Mouse (Mus musculus) embryonic facial prominence, embryonic 14.5 days (tissue): ENCODE measurements around the gene Tgm1. TPM values are rescaled to one million over a fixed set of nuclear protein-coding genes. Genes with fewer than 3 reads are reported as not detected.

Experiments
- ATAC-seq: fragments of 200-750 bp; cut with Nextera tagmentation; 2 replicates; pipeline ENCODE4 v1.8.0; 2017; ENCODE audit warnings: low read depth, moderate number of reproducible peaks, moderate TSS enrichment
- DNase-seq: peaks from one replicate; pipeline ENCODE4 v3.0.0-alpha.2; 2015; ENCODE audit warnings: low spot score
- H3K27ac ChIP-seq: fragments of 300-500 bp; sonication (generic); replicated peaks from 2 replicates; pipeline ENCODE4 v1.5.1; 2014; ENCODE audit warnings: low read depth, mild to moderate bottlenecking, low read length, moderate library complexity
- H3K27me3 ChIP-seq: fragments of 300-500 bp; sonication (generic); replicated peaks from 2 replicates; pipeline ENCODE4 v1.6.1; 2014; ENCODE audit warnings: low read length; ENCODE audit not compliant: control insufficient read depth, insufficient read depth
- H3K36me3 ChIP-seq: fragments of 300-500 bp; sonication (generic); 2 replicates; pipeline ENCODE4 v1.6.1; 2014; ENCODE audit warnings: low read length, mixed read lengths; ENCODE audit not compliant: control insufficient read depth, insufficient read depth
- H3K4me1 ChIP-seq: fragments of 300-500 bp; sonication (generic); 2 replicates; pipeline ENCODE4 v1.6.1; 2014; ENCODE audit warnings: antibody characterized with exemption, low read length; ENCODE audit not compliant: control insufficient read depth, insufficient read depth
- H3K4me2 ChIP-seq: fragments of 300-500 bp; sonication (generic); 2 replicates; pipeline ENCODE4 v1.6.1; 2014; ENCODE audit warnings: low read depth, mild to moderate bottlenecking, low read length, moderate library complexity, mixed read lengths
- H3K4me3 ChIP-seq: fragments of 300-500 bp; sonication (generic); 2 replicates; pipeline ENCODE4 v1.5.1; 2014; ENCODE audit warnings: low read depth, mild to moderate bottlenecking, low read length
- H3K9ac ChIP-seq: fragments of 300-500 bp; sonication (generic); 2 replicates; pipeline ENCODE4 v1.6.1; 2014; ENCODE audit warnings: low read depth, mild to moderate bottlenecking, low read length, moderate library complexity, mixed read lengths
- H3K9me3 ChIP-seq: fragments of 300-500 bp; sonication (generic); 2 replicates; pipeline ENCODE4 v1.6.1; 2016; ENCODE audit warnings: low read length; ENCODE audit not compliant: control insufficient read depth
- WGBS: fragments of 180-500 bp; shearing (Covaris S2); extraction: QIAGEN DNeasy Blood & Tissue Kit; methylation state at CpG from one replicate; pipeline ENCODE4 v1.1.7; 2014; 5-methylcytosine and 5-hydroxymethylcytosine counted together
- polyA plus RNA-seq: library from polyadenylated mRNA; unstranded; fragments of >200 nt; fragmentation: Nextera tagmentation; extraction: Ambion mirVana; gene quantifications from 2 replicates; pipeline ENCODE4 v1.2.1, GENCODE M21; 2014

Gene Tgm1
- polyA plus RNA-seq, 1 experiment from 2014 or later: 8.0 TPM

DNA sequence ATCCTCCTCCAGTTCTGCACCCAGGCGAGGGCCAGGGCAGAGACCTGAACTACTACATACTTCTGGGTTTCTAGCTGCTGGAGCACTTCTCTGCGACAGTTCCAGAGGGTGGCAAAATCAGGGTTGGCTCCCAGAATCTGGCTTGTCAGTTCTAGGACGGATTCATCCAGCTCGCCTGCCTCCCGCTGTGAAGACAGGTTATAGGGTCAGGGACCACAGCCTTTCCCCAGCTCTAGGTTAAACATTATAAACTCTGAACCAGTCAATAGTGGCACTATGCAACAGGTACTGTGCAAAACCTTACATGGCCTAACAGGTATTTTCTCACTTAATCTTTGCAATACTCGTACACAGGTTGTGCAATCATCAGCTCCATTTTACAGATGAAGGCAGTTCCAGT, 7.3 kb upstream of the Tgm1 start:
- Histone ChIP-seq H3K4me2 (peak overlapping the region; percentile 62), H3K27ac (no peak overlapping the region), H3K4me1 (0 out of 2 replicates have a peak, but pooled peaks cover 3% of the 10 kb centered on the region), H3K36me3 (peaks cover 32% of the 10 kb centered on the region), H3K4me3 (peak overlapping the region; percentile 84), H3K9ac (peak overlapping the region; percentile 80; the same call in 1 of the 2 replicates), H3K9me3 (no peaks in the 10 kb centered on the region), H3K27me3 (no peaks in the 10 kb centered on the region)
- WGBS: 81% methylated on average over 6 of the region's 6 CpGs
- no peak for DNase-seq
- ATAC-seq: no peak

- no peak overlapping the region for H3K27ac ChIP-seq
- peaks cover 34% of the 10 kb centered on the region for H3K36me3 ChIP-seq
- no peaks in the 10 kb centered on the region for H3K27me3 ChIP-seq
- H3K4me2 ChIP-seq: 0 out of 2 replicates have a peak overlapping the region, but pooled peaks have one; percentile 62
- H3K9ac ChIP-seq: no peak overlapping the region
- no peaks in the 10 kb centered on the region for H3K9me3 ChIP-seq
- no peak for ATAC-seq
- H3K4me3 ChIP-seq: no peak overlapping the region
- DNase-seq: no peak
- 0 out of 2 replicates have a peak, but pooled peaks cover 3% of the 10 kb centered on the region for H3K4me1 ChIP-seq
- WGBS: 92% methylated on average over 11 of the region's 12 CpGs
Observed at GRCm38 (mm10) chr14:55720666-55721065, 6.9 kb upstream of the Tgm1 start.

DNA sequence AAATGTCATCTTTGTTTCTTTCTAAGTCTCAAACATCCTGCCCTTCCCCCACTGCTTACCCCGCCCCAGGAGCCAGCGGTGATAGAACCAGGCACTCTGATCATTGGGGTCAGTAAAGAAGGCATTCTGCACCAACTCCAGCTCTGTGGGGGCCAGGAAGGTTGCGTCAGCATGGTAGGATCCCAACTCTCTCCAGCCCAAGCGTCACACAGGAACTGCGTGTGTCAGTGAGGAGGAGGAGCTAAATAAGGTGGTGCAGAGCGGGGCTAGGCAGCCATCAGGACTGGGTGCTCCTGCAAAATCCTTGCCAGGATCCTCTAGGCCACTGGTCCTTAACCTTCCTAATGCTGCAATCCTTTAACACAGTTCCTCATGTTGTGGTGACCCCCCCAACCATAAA, 6.0 kb upstream of the Tgm1 start:
- ATAC-seq (no peak), DNase-seq (no peak)
- no peak overlapping the region for H3K9ac ChIP-seq
- no peak overlapping the region for H3K4me3 ChIP-seq
- H3K27ac ChIP-seq: no peak overlapping the region
- no peaks in the 10 kb centered on the region for H3K27me3 ChIP-seq
- H3K4me2 ChIP-seq: no peak overlapping the region
- no peaks in the 10 kb centered on the region for H3K9me3 ChIP-seq
- peaks cover 34% of the 10 kb centered on the region for H3K36me3 ChIP-seq
- H3K4me1 ChIP-seq: 0 out of 2 replicates have a peak, but pooled peaks cover 3% of the 10 kb centered on the region
- 85% methylated on average over 6 of the region's 6 CpGs for WGBS

DNA sequence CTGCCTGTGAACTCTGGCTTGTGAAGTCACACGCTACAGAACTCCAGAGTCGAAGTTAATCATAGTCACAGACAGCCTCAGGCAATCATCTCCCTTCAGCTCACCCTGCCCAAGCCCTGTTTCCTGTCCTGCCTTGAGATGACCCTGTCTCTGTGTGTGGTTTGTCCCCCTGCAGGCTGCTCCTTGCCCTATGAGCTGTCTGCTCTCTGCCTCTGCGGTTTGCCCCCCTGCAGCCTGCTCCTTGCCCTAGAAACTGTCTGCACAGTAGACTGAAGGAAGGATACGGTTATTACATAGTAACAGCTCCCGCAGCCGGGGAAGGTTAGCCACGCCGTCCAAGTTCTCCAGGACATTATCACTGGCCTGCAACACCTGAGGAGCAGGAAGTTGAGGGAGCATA, 3.2 kb upstream of the Tgm1 start:
- WGBS: 47% methylated on average over 8 of the region's 8 CpGs
- H3K36me3 ChIP-seq: peaks cover 34% of the 10 kb centered on the region
- no peak overlapping the region for H3K27ac ChIP-seq
- H3K4me1 ChIP-seq: peaks cover 3% of the 10 kb centered on the region; the same call in 1 of the 2 replicates
- H3K27me3 ChIP-seq: peaks cover 15% of the 10 kb centered on the region
- no peak for DNase-seq
- ATAC-seq: no peak
- no peak overlapping the region for H3K4me2 ChIP-seq
- no peak overlapping the region for H3K9ac ChIP-seq
- no peaks in the 10 kb centered on the region for H3K9me3 ChIP-seq
- H3K4me3 ChIP-seq: no peak overlapping the region

DNA sequence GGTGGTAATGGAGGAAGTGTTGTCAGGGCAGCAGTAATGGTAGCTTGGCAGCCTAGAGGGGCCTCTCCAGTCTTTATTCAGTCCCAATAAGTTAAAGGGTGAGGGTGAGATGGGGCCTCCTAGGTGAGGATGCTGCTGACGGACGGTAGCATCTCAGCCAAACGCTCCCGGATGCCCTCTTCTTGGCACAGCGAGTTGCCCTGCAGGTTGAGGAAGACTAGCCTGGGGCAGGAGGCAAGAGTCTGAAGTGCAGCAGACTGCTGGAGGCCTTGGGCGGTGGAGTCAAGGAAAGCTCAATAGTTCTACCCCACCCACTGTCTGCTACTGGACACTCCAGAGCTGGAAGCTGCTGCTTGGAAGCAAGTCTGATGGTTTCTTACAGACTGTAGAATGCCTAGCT, 2.5 kb upstream of the Tgm1 start:
- 84% methylated on average over 6 of the region's 6 CpGs for WGBS
- H3K4me2 ChIP-seq: no peak overlapping the region

DNA sequence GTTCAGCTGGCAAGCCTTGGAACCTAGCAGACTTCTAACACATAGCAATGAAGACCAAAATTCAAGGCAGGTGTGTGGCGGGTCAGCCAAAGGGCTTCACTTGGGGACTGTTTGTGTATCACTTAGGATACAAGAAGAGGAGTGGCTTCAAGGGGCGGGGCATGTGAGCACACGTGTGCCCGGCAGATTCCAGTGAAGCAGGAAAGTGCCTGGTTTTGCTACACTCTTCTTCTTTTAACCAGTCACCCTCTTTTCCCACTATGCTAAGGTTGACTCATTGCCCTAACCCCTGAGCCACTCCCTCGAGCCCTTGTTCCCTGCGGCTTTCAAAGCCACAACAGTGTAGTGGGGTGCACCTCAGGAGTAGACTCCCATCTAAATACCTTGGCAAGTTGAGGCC, 1.2 kb upstream of the Tgm1 start:
- DNase-seq (peak; percentile 44), ATAC-seq (peak; percentile 50; the same call in 1 of the 2 replicates)
- Histone ChIP-seq H3K4me3 (no peak overlapping the region), H3K9me3 (no peaks in the 10 kb centered on the region), H3K27ac (no peak overlapping the region; the same call in 1 of the 2 replicates), H3K27me3 (peaks cover 15% of the 10 kb centered on the region), H3K4me2 (no peak overlapping the region), H3K9ac (no peak overlapping the region), H3K4me1 (no peaks in the 10 kb centered on the region; the same call in 1 of the 2 replicates), H3K36me3 (peaks cover 28% of the 10 kb centered on the region)
- 23% methylated on average over 6 of the region's 6 CpGs for WGBS

More for the DNA sequence above, 2.5 kb upstream of the Tgm1 start:
- H3K27ac ChIP-seq: no peak overlapping the region
- peaks cover 2% of the 10 kb centered on the region; the same call in 1 of the 2 replicates for H3K4me1 ChIP-seq
- H3K36me3 ChIP-seq: peaks cover 34% of the 10 kb centered on the region
- peaks cover 15% of the 10 kb centered on the region for H3K27me3 ChIP-seq
- H3K9me3 ChIP-seq: no peaks in the 10 kb centered on the region
- DNase-seq: no peak
- ATAC-seq: no peak
- no peak overlapping the region for H3K9ac ChIP-seq
- no peak overlapping the region for H3K4me3 ChIP-seq

- H3K36me3 ChIP-seq: peaks cover 17% of the 10 kb centered on the region
- H3K9me3 ChIP-seq: no peaks in the 10 kb centered on the region
- H3K27ac ChIP-seq: no peak overlapping the region
- ATAC-seq: peak; percentile 30; the same call in 1 of the 2 replicates
- H3K4me1 ChIP-seq: no peaks in the 10 kb centered on the region; the same call in 1 of the 2 replicates
- 17% methylated on average over 25 of the region's 25 CpGs for WGBS
- peak; percentile 35 for DNase-seq
- H3K4me2 ChIP-seq: peak overlapping the region; percentile 44
- peak overlapping the region; percentile 46; the same call in 1 of the 2 replicates for H3K9ac ChIP-seq
- H3K4me3 ChIP-seq: peak overlapping the region; percentile 15
- peaks cover 15% of the 10 kb centered on the region for H3K27me3 ChIP-seq
Observed at GRCm38 (mm10) chr14:55713007-55713728, 558 bp downstream of the Tgm1 start.

- no peak overlapping the region for H3K4me2 ChIP-seq
- peaks cover 15% of the 10 kb centered on the region for H3K27me3 ChIP-seq
- ATAC-seq: no peak
Observed at GRCm38 (mm10) chr14:55711786-55712185, 1.9 kb downstream of the Tgm1 start.

More at GRCm38 (mm10) chr14:55711786-55712185, 1.9 kb downstream of the Tgm1 start:
- Histone ChIP-seq H3K4me3 (no peak overlapping the region), H3K36me3 (peaks cover 9% of the 10 kb centered on the region), H3K9ac (no peak overlapping the region), H3K27ac (no peak overlapping the region), H3K4me1 (no peaks in the 10 kb centered on the region; the same call in 1 of the 2 replicates), H3K9me3 (no peaks in the 10 kb centered on the region)
- no peak for DNase-seq
- WGBS: 79% methylated on average over 7 of the region's 7 CpGs
